Mouse (Mus musculus): Measurements from ENCODE around the gene Vmn1r192. TPM values are rescaled to one million over a fixed set of nuclear protein-coding genes. Genes with fewer than 3 reads are reported as not detected.
"Not testable (repeated sequence)": the region's sequence is repeated elsewhere in the genome, so short reads cannot be mapped to it uniquely, and the experiment has no call there.

Gene Vmn1r192
- not detected in 2 replicates for polyA plus RNA-seq (2015; fragmentation: Nextera tagmentation; extraction: Ambion mirVana)

GRCm38 (mm10) chr13:22191041-22191440 lies at the start of gene Vmn1r192:
Vmn1r192 (minus strand) TSS chr13:22191141.
- no peak for DNase-seq (ENCODE audit: low spot score)

GRCm38 (mm10) chr13:22223060-22223459 lies 32.1 kb upstream of the Vmn1r192 start, which contains the start of gene Vmn1r193:
Vmn1r193 (minus strand) TSS chr13:22223160.
- DNase-seq (ENCODE audit: low spot score): not testable (repeated sequence)

GRCm38 (mm10) chr13:22192756-22193155 lies 1.8 kb upstream of the Vmn1r192 start:
- DNase-seq (ENCODE audit: low spot score): not testable (repeated sequence)

GRCm38 (mm10) chr13:22190385-22190784 lies 556 bp downstream of the Vmn1r192 start:
- no peak for DNase-seq (ENCODE audit: low spot score)

GRCm38 (mm10) chr13:22189313-22189712 lies 1.6 kb downstream of the Vmn1r192 start:
- no peak for DNase-seq (ENCODE audit: low spot score)

GRCm38 (mm10) chr13:22183869-22184268 lies 7.1 kb downstream of the Vmn1r192 start, which contains the start of gene Vmn1r191:
Vmn1r191 (minus strand) TSS chr13:22183969.
- DNase-seq (ENCODE audit: low spot score): no peak

- no peak for DNase-seq (ENCODE audit: low spot score)
Observed at GRCm38 (mm10) chr13:22168416-22168815, 22.5 kb downstream of the Vmn1r192 start.

GRCm38 (mm10) chr13:22136495-22137293 lies 54.2 kb downstream of the Vmn1r192 start:
- DNase-seq (ENCODE audit: low spot score): not testable (repeated sequence)

Small RNA genes lying within 50 kb of the gene (microRNA-seq; reads per million reads assigned to microRNA genes)
- gene Gm23282 (ENCODE audit: borderline number of aligned reads) (not detected), gene Gm25084 (ENCODE audit: borderline number of aligned reads) (not detected)

Other genes starting within 250 kb of the Vmn1r192 start
- gene Zfp184, start 246.0 kb downstream of the Vmn1r192 start, polyA plus RNA-seq (2015; fragmentation: Nextera tagmentation; extraction: Ambion mirVana): 3.7 and 4.4 TPM in 2 replicates
- 0.14 and 0.18 TPM in 2 replicates for gene Pom121l2, start 209.9 kb downstream of the Vmn1r192 start, polyA plus RNA-seq (2015; fragmentation: Nextera tagmentation; extraction: Ambion mirVana)
- gene Prss16, start 181.4 kb downstream of the Vmn1r192 start, polyA plus RNA-seq (2015; fragmentation: Nextera tagmentation; extraction: Ambion mirVana): 645 and 679 TPM in 2 replicates
- gene Hist1h2ah, start 155.6 kb downstream of the Vmn1r192 start, polyA plus RNA-seq (2015; fragmentation: Nextera tagmentation; extraction: Ambion mirVana): 49.6 and 71.7 TPM in 2 replicates
- gene Hist1h2bk, start 155.3 kb downstream of the Vmn1r192 start, polyA plus RNA-seq (2015; fragmentation: Nextera tagmentation; extraction: Ambion mirVana): 25.8 and 33.9 TPM in 2 replicates
- 37.1 and 39.2 TPM in 2 replicates for gene Hist1h4i, start 149.8 kb downstream of the Vmn1r192 start, polyA plus RNA-seq (2015; fragmentation: Nextera tagmentation; extraction: Ambion mirVana)
- 178 and 206 TPM in 2 replicates for gene Hist1h2ag, start 148.2 kb downstream of the Vmn1r192 start, polyA plus RNA-seq (2015; fragmentation: Nextera tagmentation; extraction: Ambion mirVana)
- 74.2 and 89.3 TPM in 2 replicates for gene Hist1h2bj, start 147.9 kb downstream of the Vmn1r192 start, polyA plus RNA-seq (2015; fragmentation: Nextera tagmentation; extraction: Ambion mirVana)
- not detected in 2 replicates for gene Vmn1r188, start 106.7 kb downstream of the Vmn1r192 start, polyA plus RNA-seq (2015; fragmentation: Nextera tagmentation; extraction: Ambion mirVana)
- gene Vmn1r189, start 85.3 kb downstream of the Vmn1r192 start, polyA plus RNA-seq (2015; fragmentation: Nextera tagmentation; extraction: Ambion mirVana): not detected in 2 replicates
- gene Vmn1r191, start 7.2 kb downstream of the Vmn1r192 start, polyA plus RNA-seq (2015; fragmentation: Nextera tagmentation; extraction: Ambion mirVana): not detected in 2 replicates
- not detected in 2 replicates for gene Vmn1r193, start 32.0 kb upstream of the Vmn1r192 start, polyA plus RNA-seq (2015; fragmentation: Nextera tagmentation; extraction: Ambion mirVana)
- not detected in 2 replicates for gene Vmn1r194, start 53.1 kb upstream of the Vmn1r192 start, polyA plus RNA-seq (2015; fragmentation: Nextera tagmentation; extraction: Ambion mirVana)
- gene Vmn1r195, start 79.4 kb upstream of the Vmn1r192 start, polyA plus RNA-seq (2015; fragmentation: Nextera tagmentation; extraction: Ambion mirVana): not detected in 2 replicates
- gene Vmn1r196, start 98.8 kb upstream of the Vmn1r192 start, polyA plus RNA-seq (2015; fragmentation: Nextera tagmentation; extraction: Ambion mirVana): not detected in 2 replicates
- gene Vmn1r197, start 133.4 kb upstream of the Vmn1r192 start, polyA plus RNA-seq (2015; fragmentation: Nextera tagmentation; extraction: Ambion mirVana): not detected in 2 replicates
- gene Vmn1r198, start 159.2 kb upstream of the Vmn1r192 start, polyA plus RNA-seq (2015; fragmentation: Nextera tagmentation; extraction: Ambion mirVana): not detected in 2 replicates
- not detected in 2 replicates for gene Vmn1r199, start 188.7 kb upstream of the Vmn1r192 start, polyA plus RNA-seq (2015; fragmentation: Nextera tagmentation; extraction: Ambion mirVana)
- not detected in 2 replicates for gene Vmn1r200, start 199.2 kb upstream of the Vmn1r192 start, polyA plus RNA-seq (2015; fragmentation: Nextera tagmentation; extraction: Ambion mirVana)

All from thymus, postnatal 0 days (tissue).